Mouse (Mus musculus) small intestine, adult 10 weeks (tissue): ENCODE data around the gene Mad2l1bp. TPM values are rescaled to one million over a fixed set of nuclear protein-coding genes. Genes with fewer than 3 reads are reported as not detected.

Experiments
- polyA plus RNA-seq: library from polyadenylated mRNA; stranded (reverse); fragments of 350-450 nt; fragmentation: Illumina TruSeq; extraction: RNeasy Lipid Tissue Mini Kit (QIAGEN cat#74804); gene quantifications from one replicate; pipeline ENCODE4 v1.2.3, GENCODE M21; 2014; ENCODE audit warnings: low replicate concordance

Mad2l1bp gene
- polyA plus RNA-seq = 1.0 TPM

GRCm38 (mm10) chr17:46152847-46153782 is at the start of gene Mad2l1bp:
TSS of gene Mad2l1bp (minus strand) at chr17:46153553.

GRCm38 (mm10) chr17:46202421-46203071 is 49.2 kb upstream of the Mad2l1bp start, which contains the start of the genes Polh and Xpo5:
TSS of gene Polh (minus strand) at chr17:46202645.
TSS of gene Xpo5 (plus strand) at chr17:46202782.

GRCm38 (mm10) chr17:46160686-46161085 is 7.3 kb upstream of the Mad2l1bp start, which contains the start of gene Gtpbp2:
TSS of gene Gtpbp2 (plus strand) at chr17:46161032.

GRCm38 (mm10) chr17:46143578-46144423 is 9.6 kb downstream of the Mad2l1bp start, which contains the start of gene Rsph9:
TSS of gene Rsph9 (minus strand) at chr17:46144216.

GRCm38 (mm10) chr17:46110402-46111289 is 42.7 kb downstream of the Mad2l1bp start, which contains the start of gene Mrps18a:
TSS of gene Mrps18a (plus strand) at chr17:46110986.

Other genes with a start within 250 kb of the Mad2l1bp start
- gene Vegfa, start 121.2 kb downstream of the Mad2l1bp start, polyA plus RNA-seq = 29.1 TPM
- gene Mrps18a, start 42.6 kb downstream of the Mad2l1bp start, polyA plus RNA-seq = 5.6 TPM
- not detected for gene Rsph9, start 9.3 kb downstream of the Mad2l1bp start, polyA plus RNA-seq
- 19.8 TPM for gene Gtpbp2, start 7.5 kb upstream of the Mad2l1bp start, polyA plus RNA-seq
- 2.8 TPM for gene Polh, start 49.1 kb upstream of the Mad2l1bp start, polyA plus RNA-seq
- gene Xpo5, start 49.2 kb upstream of the Mad2l1bp start, polyA plus RNA-seq = 5.9 TPM
- 1.6 TPM for gene Polr1c, start 94.5 kb upstream of the Mad2l1bp start, polyA plus RNA-seq
- gene Yipf3, start 94.5 kb upstream of the Mad2l1bp start, polyA plus RNA-seq = 0.93 TPM
- not detected for gene Lrrc73, start 100.0 kb upstream of the Mad2l1bp start, polyA plus RNA-seq
- gene Tjap1, start 129.5 kb upstream of the Mad2l1bp start, polyA plus RNA-seq = 0.33 TPM
- gene Dlk2, start 143.9 kb upstream of the Mad2l1bp start, polyA plus RNA-seq = not detected
- gene Abcc10, start 174.8 kb upstream of the Mad2l1bp start, polyA plus RNA-seq = 0.67 TPM
- 14.6 TPM for gene Zfp318, start 230.2 kb upstream of the Mad2l1bp start, polyA plus RNA-seq